Mouse (Mus musculus) lung, embryonic 14.5 days (tissue): ENCODE measurements around the gene Spcs3. TPM values are rescaled to one million over a fixed set of nuclear protein-coding genes. Genes with fewer than 3 reads are reported as not detected.

Experiments
- ATAC-seq: fragments of 200-750 bp; cut with Nextera tagmentation; 2 replicates; pipeline ENCODE4 v1.8.0; 2017; ENCODE audit warnings: mild to moderate bottlenecking, moderate TSS enrichment, moderate library complexity; ENCODE audit not compliant: insufficient read depth
- DNase-seq: peaks from one replicate; pipeline ENCODE4 v3.0.0-alpha.2; 2015
- H3K27ac ChIP-seq: fragments of 300-500 bp; sonication (generic); 2 replicates; pipeline ENCODE4 v1.5.1; 2014; ENCODE audit warnings: low read depth, mild to moderate bottlenecking, moderate library complexity
- H3K27me3 ChIP-seq: fragments of 300-500 bp; sonication (generic); 2 replicates; pipeline ENCODE4 v1.6.1; 2014; ENCODE audit warnings: low read length, control low read depth; ENCODE audit not compliant: insufficient read depth
- H3K36me3 ChIP-seq: fragments of 300-500 bp; sonication (generic); 2 replicates; pipeline ENCODE4 v1.6.1; 2014; ENCODE audit warnings: control low read depth; ENCODE audit not compliant: insufficient read depth
- H3K4me1 ChIP-seq: fragments of 300-500 bp; sonication (generic); 2 replicates; pipeline ENCODE4 v1.6.1; 2014; ENCODE audit warnings: antibody characterized with exemption, control low read depth; ENCODE audit not compliant: insufficient read depth
- H3K4me2 ChIP-seq: fragments of 300-500 bp; sonication (generic); 2 replicates; pipeline ENCODE4 v1.6.1; 2014; ENCODE audit warnings: mild to moderate bottlenecking
- H3K4me3 ChIP-seq: fragments of 300-500 bp; sonication (generic); 2 replicates; pipeline ENCODE4 v1.5.1; 2014; ENCODE audit warnings: low read depth, low read length
- H3K9ac ChIP-seq: fragments of 300-500 bp; sonication (generic); 2 replicates; pipeline ENCODE4 v1.6.1; 2014
- H3K9me3 ChIP-seq: fragments of 300-500 bp; sonication (generic); 2 replicates; pipeline ENCODE4 v1.6.1; 2016; ENCODE audit warnings: low read depth, low read length, control low read depth
- CTCF ChIP-seq: IDR thresholded peaks from 2 replicates; pipeline ENCODE4 v1.5.1; 2016; ENCODE audit warnings: antibody characterized with exemption, low read depth
- WGBS: fragments of 180-500 bp; shearing (Covaris S2); extraction: QIAGEN DNeasy Blood & Tissue Kit; methylation state at CpG from one replicate; pipeline ENCODE4 v1.1.7; 2014; 5-methylcytosine and 5-hydroxymethylcytosine counted together
- polyA plus RNA-seq: library from polyadenylated mRNA; unstranded; fragments of >200 nt; fragmentation: Nextera tagmentation; extraction: Ambion mirVana; gene quantifications from 2 replicates; pipeline ENCODE4 v1.2.1, GENCODE M21; 2014

The Spcs3 gene
- 87.8 and 92.9 TPM in 2 replicates for polyA plus RNA-seq

- peak; percentile 95 for ATAC-seq
- H3K36me3 ChIP-seq = peaks cover 9% of the 10 kb centered on the region; the same call in 1 of the 2 replicates
- peak; percentile 98 for DNase-seq
- TF ChIP-seq CTCF = no peak
- H3K9ac ChIP-seq = peak within 1 kb of the TSS; percentile 92
- WGBS = under 1% methylated on average over 87 of the region's 89 CpGs
- peak within 1 kb of the TSS; percentile 93 for H3K27ac ChIP-seq
- peak within 1 kb of the TSS; percentile 91 for H3K4me3 ChIP-seq
- no peaks in the 10 kb centered on the region for H3K9me3 ChIP-seq
- H3K4me2 ChIP-seq = peak within 1 kb of the TSS; percentile 65
- H3K4me1 ChIP-seq = 0 out of 2 replicates have a peak, but pooled peaks cover 5% of the 10 kb centered on the region
- H3K27me3 ChIP-seq = no peaks in the 10 kb centered on the region
Measured at GRCm38 (mm10) chr8:54529382-54530296, at the start of gene Spcs3, which contains the start of gene Asb5. Spcs3 (minus strand) TSS chr8:54529998. Asb5 (plus strand) TSS chr8:54529580.

DNA sequence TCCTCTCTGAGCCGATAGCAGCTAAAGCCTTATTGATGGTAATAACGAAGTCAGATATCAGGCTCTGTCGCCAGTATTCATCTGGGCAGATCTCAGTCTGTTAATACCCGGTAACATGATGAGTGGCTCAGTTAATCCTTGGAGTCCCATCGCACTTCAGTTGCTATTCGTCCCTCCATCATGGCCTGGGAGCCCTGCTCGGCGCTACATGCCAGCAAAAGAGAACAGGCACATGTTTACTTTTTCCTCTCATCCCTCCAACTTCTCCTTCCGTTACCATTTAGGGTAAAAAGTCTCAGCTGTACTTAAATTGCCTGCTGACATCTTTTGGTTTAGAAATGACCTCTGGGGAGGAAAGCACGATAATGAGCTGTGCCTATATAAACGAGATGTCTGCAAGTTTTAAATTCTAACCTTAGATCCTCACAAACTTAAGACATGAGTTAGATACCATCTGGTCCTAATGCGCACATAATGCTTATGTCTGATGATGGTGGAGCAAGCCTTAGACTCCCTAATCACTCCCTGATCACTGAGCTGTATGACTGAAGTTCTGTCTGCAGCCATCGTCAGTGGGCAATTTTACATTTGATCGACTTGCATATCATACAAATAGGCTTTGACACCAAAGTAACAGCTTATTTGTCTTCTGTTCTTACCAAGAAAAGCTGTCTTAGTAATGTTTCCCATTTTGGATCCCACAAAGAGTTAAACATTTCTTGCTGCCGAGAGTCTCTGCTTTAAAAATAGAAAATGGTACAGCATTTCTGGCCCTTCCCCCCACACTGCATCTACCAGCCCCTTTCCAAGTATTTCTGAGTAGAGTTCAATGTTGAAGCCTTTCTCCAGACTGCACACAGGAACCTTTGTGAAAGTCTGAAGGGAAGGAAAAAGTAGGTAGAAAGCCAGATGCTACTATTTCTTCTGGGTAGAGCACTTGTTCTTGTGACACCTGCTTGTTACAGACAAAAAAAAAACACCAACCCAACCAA, 41.1 kb upstream of the Spcs3 start:
- ATAC-seq (peak; percentile 76), DNase-seq (peak; percentile 68)
- Histone ChIP-seq H3K4me2 (peak overlapping the region; percentile 29), H3K27me3 (no peaks in the 10 kb centered on the region), H3K4me1 (peaks cover 10% of the 10 kb centered on the region; the same call in 1 of the 2 replicates), H3K4me3 (no peak overlapping the region), H3K36me3 (no peaks in the 10 kb centered on the region), H3K27ac (peak overlapping the region; percentile 69), H3K9me3 (no peaks in the 10 kb centered on the region), H3K9ac (no peak overlapping the region)
- 29% methylated on average over 15 of the region's 15 CpGs for WGBS
- no peak for TF ChIP-seq CTCF

- WGBS = 26% methylated on average over 2 of the region's 2 CpGs
- H3K9ac ChIP-seq = no peak overlapping the region
Measured at GRCm38 (mm10) chr8:54567168-54567567, 37.4 kb upstream of the Spcs3 start.

GRCm38 (mm10) chr8:54565603-54566260, 35.9 kb upstream of the Spcs3 start:
- WGBS = 85% methylated on average over 7 of the region's 7 CpGs
- Histone ChIP-seq H3K4me1 (0 out of 2 replicates have a peak, but pooled peaks cover 5% of the 10 kb centered on the region), H3K9me3 (no peaks in the 10 kb centered on the region), H3K27me3 (no peaks in the 10 kb centered on the region), H3K4me3 (no peak overlapping the region), H3K9ac (no peak overlapping the region), H3K36me3 (no peaks in the 10 kb centered on the region), H3K4me2 (no peak overlapping the region), H3K27ac (no peak overlapping the region)
- DNase-seq = no peak
- ATAC-seq = no peak
- TF ChIP-seq CTCF = no peak

More at GRCm38 (mm10) chr8:54567168-54567567, 37.4 kb upstream of the Spcs3 start:
- Histone ChIP-seq H3K27me3 (no peaks in the 10 kb centered on the region), H3K36me3 (no peaks in the 10 kb centered on the region), H3K4me3 (no peak overlapping the region), H3K4me1 (peaks cover 10% of the 10 kb centered on the region; the same call in 1 of the 2 replicates), H3K27ac (no peak overlapping the region), H3K9me3 (no peaks in the 10 kb centered on the region), H3K4me2 (no peak overlapping the region)
- ATAC-seq = peak; percentile 48
- peak; percentile 76 for DNase-seq
- no peak for TF ChIP-seq CTCF

DNA sequence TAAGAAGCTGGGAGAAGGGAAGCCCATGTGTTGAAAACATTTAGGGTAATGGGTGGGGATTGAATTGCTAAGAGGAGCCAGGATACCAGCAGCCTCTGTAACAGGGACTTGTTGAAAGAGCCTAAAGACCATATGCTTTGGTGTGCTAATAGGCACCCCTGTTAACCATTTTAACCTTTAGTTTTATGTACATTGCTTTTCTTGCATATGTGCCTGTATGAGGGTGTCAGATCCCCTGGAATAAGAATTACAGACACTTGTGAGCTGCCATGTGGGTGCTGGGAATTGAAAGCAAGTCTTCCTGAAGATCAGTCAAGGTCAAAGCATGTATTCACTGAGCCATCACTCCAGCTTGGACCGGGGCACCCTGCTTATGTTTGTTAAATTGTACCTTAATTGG, 35.4 kb upstream of the Spcs3 start:
- H3K27me3 ChIP-seq = no peaks in the 10 kb centered on the region
- no peak overlapping the region for H3K9ac ChIP-seq
- TF ChIP-seq CTCF = no peak
- no peaks in the 10 kb centered on the region for H3K36me3 ChIP-seq
- no peaks in the 10 kb centered on the region for H3K9me3 ChIP-seq
- DNase-seq (no peak), ATAC-seq (no peak)
- no peak overlapping the region for H3K4me2 ChIP-seq
- H3K27ac ChIP-seq = no peak overlapping the region
- no peak overlapping the region for H3K4me3 ChIP-seq
- no peaks in the 10 kb centered on the region for H3K4me1 ChIP-seq
- WGBS = 63% methylated on average over 1 of the region's 1 CpGs

DNA sequence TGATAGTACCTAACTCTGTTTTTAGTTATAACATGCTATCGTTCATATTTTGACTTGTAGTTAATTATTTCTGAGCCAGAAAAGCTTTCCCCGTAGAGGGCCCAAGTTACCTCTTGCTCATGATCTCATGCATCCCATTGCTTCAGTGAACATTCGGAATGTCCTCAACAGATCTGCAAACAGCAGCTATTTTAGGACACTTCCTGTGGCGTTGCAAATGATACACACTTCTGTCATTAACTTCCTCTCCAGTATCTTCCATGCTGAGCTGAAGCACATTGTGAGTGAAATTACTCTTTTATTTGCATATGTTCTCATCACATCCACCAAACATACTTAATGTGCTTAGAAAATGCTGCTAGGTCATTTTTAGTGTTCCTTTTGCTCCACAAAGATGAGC, 32.3 kb upstream of the Spcs3 start:
- 49% methylated on average over 4 of the region's 4 CpGs for WGBS
- Histone ChIP-seq H3K9ac (no peak overlapping the region), H3K36me3 (no peaks in the 10 kb centered on the region), H3K9me3 (no peaks in the 10 kb centered on the region), H3K4me3 (no peak overlapping the region), H3K27me3 (no peaks in the 10 kb centered on the region), H3K4me2 (no peak overlapping the region), H3K4me1 (no peaks in the 10 kb centered on the region), H3K27ac (no peak overlapping the region)
- peak; percentile 39 for DNase-seq
- TF ChIP-seq CTCF = no peak
- ATAC-seq = no peak
